Mouse (Mus musculus) gastrocnemius, postnatal 10 days (tissue): ENCODE results near the gene Plxna1. TPM values are rescaled to one million over a fixed set of nuclear protein-coding genes. Genes with fewer than 3 reads are reported as not detected.

Experiments used
- DNase-seq: peaks from one replicate; pipeline ENCODE4 v3.0.0; 2021; ENCODE audit warnings: mixed read lengths
- long read RNA-seq, 2 experiments: library from polyadenylated mRNA; stranded (forward); transcript quantifications; one replicate each; pipeline ENCODE4 v2.0.0; 2021
- total RNA-seq, 2 experiments: library from RNA; stranded (reverse); gene quantifications; 2 replicates each; pipeline ENCODE4 v1.2.3; 2021

The Plxna1 gene
- 10 to 100 TPM; 44.1 to 54.4 TPM for total RNA-seq
- long read RNA-seq, experiment 1, full-length matches to known transcripts: 2 of 36 reads
- long read RNA-seq, experiment 1, partial matches to known transcripts: 22 of 36 reads
- long read RNA-seq, experiment 1, other reads (novel, unspliced or antisense): 12 of 36 reads
- long read RNA-seq, experiment 2, full-length matches to known transcripts: 4 of 39 reads
- long read RNA-seq, experiment 2, partial matches to known transcripts: 15 of 39 reads
- long read RNA-seq, experiment 2, other reads (novel, unspliced or antisense): 20 of 39 reads

GRCm38 (mm10) chr6:89362281-89363106, at the start of gene Plxna1:
Gene Plxna1, minus strand, starts transcription at chr6:89362620.
- peak; percentile 72 for DNase-seq

DNA sequence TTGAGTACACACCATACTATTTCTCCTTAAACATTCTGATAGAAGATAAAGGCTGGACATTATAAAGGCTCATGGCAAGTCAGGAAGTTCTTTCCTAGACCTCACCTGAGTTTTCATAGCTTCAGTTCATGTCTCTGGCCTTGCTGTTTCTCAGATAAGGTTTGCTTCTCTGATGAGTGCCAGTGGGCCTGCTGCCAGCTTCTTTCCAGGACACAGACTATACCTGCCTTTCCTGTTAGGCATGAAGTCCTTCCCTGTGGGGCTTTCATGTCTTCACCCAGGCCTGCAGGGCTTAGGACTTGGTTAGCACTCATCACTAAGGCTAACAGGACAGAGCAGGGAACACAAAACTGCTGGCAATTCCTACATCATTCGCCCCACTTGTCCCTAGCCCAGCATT, 46.6 kb upstream of the Plxna1 start:
- DNase-seq: no peak

DNA sequence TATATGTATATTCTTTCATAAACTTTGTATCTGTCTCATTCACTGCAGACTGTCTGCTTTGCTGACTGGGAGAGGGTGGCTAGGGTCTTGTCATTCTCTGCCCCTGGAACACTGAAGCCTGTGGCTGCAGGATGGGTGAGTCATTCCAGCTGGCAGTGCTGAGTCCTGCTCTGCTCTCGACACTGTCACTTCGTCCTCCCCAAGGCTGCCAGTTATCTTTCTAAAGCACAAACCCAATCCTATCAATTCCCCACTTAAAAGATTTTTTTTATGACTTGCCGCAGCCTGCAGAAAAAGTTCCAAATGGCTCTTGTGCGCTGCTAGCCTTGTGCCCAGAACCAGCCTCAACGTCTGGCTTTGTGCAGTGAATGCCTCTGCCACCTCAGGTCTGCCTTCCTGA, 45.8 kb upstream of the Plxna1 start:
- no peak for DNase-seq

DNA sequence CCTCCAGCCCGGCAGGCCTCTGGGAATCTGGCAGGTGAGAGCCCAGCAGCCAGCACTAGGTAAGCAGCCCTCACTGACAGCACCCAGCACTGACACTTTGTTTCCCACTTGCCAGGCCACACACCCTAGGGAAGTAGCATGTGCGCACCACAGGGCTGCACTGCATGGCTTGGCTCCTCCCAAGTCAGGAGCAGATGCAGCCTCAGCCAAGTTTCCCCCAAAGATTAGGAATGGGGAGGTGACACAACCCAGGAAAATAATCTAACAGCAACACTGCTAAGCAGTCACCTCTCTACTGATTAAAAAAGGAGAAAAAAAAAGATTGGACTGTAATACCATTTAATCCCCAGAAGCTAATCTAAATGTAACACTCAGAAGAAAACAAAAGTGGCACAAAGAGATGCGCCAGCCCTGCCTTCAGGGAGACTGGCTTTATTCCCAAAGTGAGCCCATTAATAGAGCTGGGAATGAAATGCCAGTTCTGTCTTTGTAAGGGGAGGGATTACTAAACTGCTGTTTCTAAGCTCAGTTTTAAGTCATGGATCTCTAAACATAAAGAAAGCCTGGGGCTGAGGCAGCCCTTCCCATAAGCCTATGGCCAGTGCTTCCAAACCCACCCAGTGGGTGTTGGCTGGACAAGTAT, 44.9 kb upstream of the Plxna1 start:
- DNase-seq: no peak

- DNase-seq: no peak
Observed at GRCm38 (mm10) chr6:89404964-89405363, 42.5 kb upstream of the Plxna1 start.

DNA sequence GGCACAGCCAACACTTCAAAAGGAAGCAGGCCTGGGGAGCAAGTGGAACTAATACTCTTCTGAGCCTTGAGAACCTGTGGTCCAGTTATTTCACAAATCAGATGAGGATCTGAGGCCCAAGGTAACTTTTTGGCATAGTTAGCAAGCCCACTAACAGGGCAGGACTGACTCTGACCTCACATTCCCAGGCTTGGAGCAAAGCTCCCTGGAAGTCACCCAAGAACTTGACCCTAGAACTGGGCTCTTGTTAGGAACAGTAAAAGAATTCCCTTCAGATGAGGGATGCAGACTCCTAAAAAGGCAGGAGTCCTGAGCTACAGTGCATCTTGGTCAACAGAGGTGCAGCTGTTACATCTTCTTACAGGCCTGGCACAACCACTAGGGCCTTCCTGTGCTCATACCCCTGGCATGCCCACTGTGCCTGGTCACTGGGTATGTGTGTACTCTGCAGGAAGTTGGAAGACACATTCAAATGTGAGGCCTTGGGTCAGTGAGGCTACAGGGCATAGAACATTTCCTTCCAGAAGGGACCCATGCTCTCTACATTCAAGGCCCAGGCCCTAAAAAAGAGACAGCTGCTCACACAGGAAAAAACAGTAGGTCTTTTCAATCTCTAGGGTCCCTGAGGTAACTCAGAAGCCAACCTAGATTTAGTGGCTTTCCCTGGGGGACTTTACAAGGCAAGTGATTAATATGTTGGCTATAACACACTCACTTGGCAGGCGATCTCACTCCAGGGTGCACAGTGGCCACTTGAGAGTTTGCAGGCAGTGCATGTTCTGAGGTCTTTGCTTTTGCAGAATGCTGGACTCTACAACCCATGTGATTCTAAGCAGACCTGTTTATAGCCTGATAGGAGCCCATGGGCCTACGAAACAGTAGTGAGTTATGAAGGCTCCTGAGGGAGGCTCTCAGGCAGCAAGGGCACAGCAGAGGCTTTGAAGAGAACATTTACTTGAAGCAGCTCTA, 41.1 kb upstream of the Plxna1 start:
- no peak for DNase-seq

DNA sequence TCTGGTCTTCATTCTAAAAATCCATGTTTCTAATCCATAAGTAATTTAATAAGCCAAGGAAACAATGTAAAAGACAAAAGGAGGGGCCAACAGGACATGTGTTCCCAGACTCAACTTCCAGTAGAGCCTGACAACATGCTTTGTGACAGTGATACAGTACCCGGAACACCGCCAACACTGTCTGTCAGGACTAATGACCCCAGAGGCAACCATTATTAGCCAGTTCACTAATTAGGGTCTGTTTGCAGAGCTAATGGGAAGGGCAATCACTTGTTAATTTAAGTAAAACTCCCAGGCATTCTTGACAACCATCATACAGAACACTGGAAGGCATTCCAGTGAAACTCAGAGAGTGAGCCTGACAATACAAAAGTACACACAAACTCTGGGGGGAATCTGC, 40.0 kb upstream of the Plxna1 start:
- no peak for DNase-seq

DNA sequence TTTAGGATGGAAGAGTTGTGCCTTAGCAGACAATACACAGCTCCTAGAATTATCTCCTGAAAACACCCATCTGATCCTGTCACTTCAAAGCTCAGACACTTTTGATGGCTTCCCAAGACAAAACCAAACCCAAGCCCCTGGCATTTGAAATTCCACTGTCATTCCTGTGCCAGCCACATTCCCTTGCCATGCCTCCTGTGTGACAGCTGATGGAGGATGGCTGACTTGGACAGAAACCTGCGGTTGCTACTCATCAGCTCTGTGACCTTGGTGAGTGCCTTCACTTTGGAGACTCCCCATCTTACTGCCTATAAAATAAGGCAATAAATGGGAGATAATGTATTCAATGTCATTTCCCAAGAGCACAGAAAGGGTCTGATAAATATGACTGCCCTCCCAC, 37.1 kb upstream of the Plxna1 start:
- DNase-seq: no peak

GRCm38 (mm10) chr6:89397919-89398318, 35.5 kb upstream of the Plxna1 start:
- no peak for DNase-seq

GRCm38 (mm10) chr6:89393820-89394219, 31.4 kb upstream of the Plxna1 start:
- no peak for DNase-seq

DNA sequence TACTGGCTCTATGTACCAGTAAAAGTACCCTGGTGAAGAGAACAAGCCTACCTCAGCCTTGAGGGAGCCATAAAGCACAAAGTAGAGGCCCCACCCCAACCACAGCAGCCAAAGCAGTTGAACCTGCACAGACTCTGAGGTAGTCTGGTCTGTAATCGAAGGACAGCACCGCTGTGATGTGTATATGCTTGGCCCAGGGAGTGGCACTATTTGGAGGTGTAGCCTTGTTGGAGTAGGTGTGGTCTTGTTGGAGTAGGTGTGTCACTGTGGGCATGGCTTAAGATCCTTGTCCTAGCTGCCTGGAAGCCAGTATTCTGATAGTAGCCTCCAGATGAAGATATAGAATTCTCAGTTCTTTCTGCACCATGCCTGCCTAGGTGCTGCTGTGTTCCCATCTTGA, 29.8 kb upstream of the Plxna1 start:
- DNase-seq: no peak

GRCm38 (mm10) chr6:89389771-89390170, 27.4 kb upstream of the Plxna1 start:
- DNase-seq: no peak

DNA sequence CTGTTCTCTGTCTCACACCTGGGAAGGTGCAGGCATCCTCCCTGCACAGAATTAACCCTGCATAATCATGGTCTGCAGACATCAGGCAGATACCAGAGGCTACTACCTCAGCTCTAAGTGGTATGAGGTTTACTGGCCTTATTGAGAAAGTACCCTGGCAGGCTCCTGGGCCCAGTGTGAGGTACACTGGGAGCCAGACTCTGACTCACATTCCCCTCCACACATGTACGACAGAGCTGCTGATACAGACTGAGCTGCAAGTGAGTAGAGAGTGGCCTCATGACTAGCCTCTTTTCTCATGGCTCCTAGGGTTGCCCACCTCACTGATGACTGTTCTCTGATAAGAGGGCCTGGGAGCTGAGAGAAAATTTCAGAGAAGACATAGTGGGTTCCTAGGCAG, 24.5 kb upstream of the Plxna1 start:
- DNase-seq: no peak

DNA sequence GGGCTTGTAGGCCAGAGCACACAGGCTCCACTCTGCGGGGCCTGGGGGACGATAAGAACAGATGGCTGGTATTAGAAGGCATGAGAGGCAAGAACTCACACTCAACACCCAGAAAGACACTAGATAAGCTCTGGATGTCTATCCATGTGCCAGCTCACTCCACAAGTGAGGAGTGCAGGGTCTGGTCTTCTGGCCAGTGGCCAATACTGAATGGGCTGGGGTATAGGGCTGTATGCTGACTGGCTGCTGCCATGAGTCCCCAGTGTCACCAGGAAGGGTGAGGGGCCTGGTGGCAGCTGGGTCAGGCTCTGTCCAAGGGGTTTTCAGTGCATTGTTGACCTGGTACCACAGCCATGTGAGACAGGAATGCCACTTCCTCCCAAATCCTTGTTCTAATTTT, 22.3 kb upstream of the Plxna1 start:
- DNase-seq: no peak

DNA sequence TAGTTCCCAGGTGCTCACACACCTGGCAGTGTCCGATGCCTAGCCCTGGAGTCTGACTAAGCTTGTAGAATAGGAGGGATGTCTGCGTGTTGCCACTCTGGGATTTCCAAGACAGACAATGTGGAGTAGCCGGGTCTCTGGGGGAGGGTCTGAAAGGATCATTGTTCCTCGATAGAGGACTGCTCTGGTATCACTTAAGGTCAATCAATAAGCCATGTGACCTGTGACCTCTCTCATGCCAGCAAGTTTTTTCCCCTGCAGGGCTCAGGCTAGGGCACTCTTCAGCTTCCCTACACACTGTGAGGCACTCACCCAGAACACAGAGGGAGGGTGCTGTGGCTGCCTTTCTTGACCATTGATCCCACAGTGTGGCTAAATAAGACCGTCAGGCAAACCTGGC, 19.4 kb upstream of the Plxna1 start:
- no peak for DNase-seq

DNA sequence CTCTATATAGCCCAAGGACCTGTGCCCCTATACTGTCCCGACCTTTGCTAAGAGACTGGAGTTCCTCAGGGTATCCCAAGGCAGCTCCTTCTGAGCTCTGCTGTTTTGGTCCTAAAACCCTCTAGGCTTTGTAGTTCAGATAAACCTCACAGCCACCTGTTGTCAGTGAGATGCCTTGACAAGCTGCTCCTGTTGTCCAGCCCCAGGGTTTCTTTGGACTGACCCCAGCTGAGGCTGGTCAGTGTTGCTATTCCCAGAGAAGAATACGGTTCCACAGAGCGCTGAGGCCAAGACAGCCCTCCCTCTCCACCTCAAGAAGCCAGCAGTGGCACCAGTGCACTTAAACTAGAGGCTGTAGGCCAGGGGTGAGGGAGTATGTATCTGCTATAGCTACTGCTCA, 18.8 kb upstream of the Plxna1 start:
- no peak for DNase-seq

DNA sequence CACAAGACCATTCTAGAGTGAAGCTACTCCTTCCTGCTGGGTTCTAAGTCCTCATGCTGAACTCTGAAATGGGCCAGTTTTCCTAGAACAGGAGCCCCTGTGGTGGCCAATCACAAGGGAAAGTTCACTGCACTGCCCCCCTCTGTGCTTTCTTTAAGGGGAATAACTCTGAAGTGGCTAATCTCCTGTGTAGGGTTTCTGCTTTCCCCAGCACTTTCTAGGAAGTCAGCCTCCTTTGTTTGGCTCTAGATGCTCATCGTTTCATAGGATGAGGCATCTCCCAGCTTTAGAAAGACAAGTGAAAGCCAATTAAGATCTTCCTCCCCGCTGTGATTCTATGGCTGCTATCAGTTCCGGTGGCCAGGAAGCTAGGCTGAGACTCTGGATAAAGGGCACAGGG, 18.3 kb upstream of the Plxna1 start:
- no peak for DNase-seq

- no peak for DNase-seq
Observed at GRCm38 (mm10) chr6:89378264-89378663, 15.8 kb upstream of the Plxna1 start.

GRCm38 (mm10) chr6:89368812-89369211, 6.4 kb upstream of the Plxna1 start:
- no peak for DNase-seq

GRCm38 (mm10) chr6:89364342-89364741, 1.9 kb upstream of the Plxna1 start:
- DNase-seq: no peak

DNA sequence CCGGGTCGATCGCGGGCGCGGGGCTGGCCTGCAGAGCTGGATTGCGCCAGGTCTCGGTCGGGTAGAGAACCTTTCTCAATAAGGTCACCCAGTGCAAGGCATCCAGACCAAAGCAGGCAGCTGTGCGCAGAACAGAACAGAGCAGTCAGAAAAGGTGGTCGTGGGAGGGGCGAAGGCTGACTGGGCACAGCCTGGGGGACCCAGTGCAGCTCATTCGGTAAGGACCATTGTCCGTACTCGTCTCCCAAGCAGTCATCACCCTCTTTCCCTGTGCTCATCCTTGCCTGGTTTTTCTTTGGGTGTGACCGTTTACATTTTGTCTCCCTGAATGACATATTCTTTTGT, 659 bp upstream of the Plxna1 start:
- DNase-seq: no peak
